Mouse (Mus musculus): Measurements from ENCODE around the gene Atp23.

Atp23 gene

DNA sequence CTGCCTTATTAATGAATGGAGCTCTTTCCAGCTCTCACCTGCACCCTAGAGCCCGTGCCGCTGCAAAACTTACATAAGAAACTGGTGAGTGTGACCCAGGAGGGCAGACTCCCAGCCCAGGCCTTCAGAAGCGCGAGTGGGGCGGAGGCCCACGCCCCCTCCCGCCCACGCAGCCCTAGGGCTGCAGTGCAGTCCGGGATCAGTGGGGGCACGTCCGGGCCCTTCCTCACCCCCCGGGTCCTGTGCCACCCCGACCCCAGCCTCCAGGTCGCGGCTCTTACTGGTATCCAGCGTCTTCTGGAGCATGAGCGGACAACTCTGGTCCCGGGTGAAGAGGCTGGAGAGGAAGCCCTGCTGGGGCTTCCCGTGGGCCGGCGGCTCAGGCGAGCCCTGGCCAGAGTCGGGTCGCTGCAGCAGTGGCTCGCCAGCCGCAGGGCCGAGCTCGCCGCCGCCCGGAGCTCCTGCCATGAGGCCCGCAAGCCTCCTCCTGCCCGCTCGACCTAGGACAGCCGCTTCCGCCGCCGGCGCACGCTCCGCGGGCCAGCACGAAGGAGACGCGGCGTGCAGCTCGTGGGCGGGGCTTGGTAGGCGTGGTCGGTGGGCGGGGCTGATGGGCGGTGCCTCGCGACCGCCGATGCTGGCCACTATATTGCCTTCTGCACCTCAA is at the start of gene Atp23:
TSS of gene Atp23 (minus strand) at position 535 of the 667 bp plus-strand sequence.
- DNase-seq = peak; percentile 95

DNA sequence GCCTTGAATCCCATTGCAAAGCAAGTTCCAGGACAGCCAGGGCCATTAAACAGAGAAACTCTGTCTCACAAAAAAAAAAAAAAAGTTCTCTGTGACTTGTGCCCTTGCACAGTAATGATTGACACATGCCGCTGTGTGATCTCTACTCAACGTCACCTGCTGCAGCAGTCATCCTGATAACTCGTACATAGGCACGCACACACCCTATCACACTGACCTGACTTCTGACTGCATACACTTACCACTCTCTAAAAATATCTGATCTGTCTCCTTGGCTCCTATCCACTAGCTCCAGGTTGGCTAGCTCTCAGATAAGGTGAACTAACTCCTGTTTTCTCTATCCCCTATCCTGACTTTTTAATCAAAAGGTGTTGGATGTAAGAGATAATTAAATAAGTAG is 49.4 kb upstream of the Atp23 start:
- DNase-seq = no peak

DNA sequence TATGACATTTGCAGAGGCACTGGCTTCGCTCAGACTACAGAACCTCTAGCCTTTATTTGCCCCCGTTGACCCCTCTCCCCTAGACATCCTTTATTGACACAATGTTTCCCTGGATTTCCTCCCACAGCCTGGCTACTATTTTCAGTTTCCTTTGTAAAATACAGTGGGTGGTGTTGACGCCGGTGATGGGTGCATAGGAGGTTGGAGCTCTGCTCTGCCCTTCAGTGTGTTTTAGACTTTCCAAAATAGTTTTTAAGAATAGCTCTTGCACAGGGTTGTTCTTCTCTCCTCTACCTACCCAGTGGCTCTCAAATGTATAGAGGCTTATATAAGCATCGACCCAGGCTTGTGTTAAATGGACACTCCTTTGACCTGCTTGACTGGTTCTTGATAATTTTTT is 48.7 kb upstream of the Atp23 start:
- DNase-seq = no peak

GRCm38 (mm10) chr10:126945531-126945930 is 44.4 kb upstream of the Atp23 start:
- no peak for DNase-seq

- no peak for DNase-seq
Observed at GRCm38 (mm10) chr10:126940949-126941348, 39.8 kb upstream of the Atp23 start.

DNA sequence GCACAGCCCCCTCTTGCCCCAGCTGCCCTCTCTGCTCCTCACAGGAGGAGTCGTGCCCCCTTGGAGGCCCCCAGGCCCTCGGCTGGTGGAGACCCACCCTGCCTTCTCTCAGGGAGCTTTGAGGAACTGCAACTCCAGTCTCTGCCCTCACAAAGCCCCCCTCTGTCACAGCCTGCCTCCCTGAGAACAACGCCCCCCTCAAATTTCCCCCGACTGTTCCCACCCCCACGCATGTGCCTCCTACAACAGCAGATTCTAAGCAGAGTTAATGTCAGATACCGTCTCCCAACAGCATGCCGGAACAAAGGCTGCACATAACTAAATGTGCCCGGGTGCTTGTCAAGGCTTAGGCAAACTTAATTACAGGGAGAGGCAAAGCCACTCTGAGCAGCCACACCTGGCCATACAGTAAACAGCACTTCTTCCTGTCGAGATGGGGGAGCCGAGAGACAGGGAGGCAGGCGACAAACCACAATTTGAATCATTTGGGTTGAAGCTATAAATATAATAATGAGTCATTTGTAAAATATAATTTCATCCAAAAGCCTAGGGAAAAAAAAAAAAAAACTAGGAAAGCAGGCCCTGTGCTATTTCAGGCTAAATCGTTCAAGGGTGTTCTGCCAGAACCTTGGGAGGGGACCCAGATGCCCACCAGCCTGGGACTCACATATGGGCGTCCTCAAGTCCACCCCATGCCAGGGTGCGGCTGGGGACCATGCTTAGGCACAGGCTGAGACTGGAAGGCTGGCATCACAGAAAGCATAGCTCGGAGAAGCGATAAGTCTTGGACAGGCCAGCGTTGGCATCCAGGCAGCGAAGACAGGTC is 34.6 kb upstream of the Atp23 start:
- no peak for DNase-seq

- no peak for DNase-seq
Observed at GRCm38 (mm10) chr10:126935121-126935520, 34.0 kb upstream of the Atp23 start.

- DNase-seq = no peak
Observed at GRCm38 (mm10) chr10:126934561-126934960, 33.4 kb upstream of the Atp23 start.

DNA sequence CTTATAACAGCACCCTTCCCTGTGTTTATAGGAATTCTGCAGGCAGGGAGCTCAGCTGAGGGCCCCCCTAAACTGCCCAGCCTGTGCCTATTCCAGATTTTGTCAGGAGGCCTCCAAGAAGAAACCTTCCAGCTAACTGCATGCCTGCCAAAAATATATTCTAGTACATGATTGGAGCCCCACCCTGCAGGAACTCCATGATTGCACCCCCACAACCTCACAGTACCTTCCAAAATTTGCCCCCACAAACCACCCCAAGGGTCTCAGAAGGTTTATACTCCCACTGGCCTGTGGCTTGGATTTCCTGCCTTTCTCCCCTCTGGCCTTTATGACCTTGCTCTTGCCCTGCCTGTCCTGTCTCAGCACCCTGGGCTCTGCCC is 30.6 kb upstream of the Atp23 start:
- no peak for DNase-seq

DNA sequence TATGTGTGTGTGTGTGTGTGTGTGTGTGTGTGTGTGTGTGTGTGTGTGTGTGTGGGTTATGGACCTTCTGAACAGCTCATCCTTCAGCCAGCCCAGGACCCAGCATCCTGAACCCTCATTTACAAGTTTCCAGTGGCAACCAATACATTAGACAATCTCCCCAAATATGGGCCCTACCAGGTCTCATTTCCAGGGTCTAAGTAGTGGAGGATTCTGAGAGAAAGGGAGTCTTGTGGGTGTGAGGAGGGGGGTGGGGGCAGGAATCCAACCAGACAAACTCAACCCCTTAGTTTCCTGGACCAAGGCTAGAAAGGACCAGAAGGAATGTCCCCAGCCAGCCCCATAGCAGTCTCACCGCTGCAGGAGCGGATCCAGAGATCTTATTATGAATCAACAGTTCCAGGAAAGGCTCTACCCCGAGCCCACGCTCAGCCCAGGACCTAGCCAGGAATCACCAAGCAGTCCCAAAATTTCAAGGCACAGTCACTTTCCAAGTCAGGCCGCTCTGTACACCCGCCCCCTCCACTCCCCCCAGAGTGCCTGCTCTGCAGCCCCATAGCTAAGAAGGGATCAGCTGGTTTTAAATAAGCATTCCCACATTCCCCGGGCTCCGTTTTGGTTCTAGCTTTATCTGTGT is 30.1 kb upstream of the Atp23 start:
- DNase-seq = no peak

GRCm38 (mm10) chr10:126930270-126931121 is 29.3 kb upstream of the Atp23 start:
- DNase-seq = no peak

DNA sequence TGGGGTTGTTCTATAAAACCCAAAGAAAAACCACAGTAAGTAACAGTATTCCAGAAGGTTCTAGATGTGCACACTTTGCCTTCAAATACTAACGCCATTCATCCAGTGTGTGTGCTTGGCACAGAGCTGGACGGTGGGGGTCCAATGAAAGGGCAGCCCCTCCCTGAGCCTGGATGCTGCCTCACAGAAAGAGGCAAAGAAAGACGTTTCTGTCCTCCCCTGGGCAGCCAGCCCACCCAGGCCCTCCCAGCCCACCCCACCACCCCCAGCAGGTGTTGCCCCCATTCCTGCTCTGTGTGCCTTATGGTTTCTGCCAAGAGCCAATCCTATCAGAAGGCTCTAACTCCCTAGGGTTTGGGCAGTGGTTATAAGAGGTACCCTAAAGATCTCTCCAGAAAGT is 28.4 kb upstream of the Atp23 start:
- no peak for DNase-seq

DNA sequence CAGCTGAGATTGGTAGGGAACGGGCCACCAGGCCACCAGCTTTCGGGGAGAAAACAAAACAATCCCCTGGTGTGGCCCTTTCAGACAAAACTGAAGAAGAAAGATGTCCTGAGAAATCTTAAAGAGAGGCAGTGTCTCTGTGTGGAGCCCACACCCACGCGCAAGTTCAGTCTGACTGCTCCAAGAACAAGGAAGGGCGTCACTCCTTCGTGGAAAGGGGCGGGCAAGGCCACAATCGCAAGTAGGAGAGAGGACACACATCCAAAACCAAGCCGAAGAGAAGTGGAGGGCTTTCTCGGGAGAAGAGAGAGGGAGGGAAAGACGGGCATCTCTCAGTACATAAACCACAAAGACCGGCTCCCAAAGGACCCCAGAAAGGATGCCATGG is 27.7 kb upstream of the Atp23 start:
- DNase-seq = no peak

- DNase-seq = peak; percentile 86
Observed at GRCm38 (mm10) chr10:126928011-126928818, 27.1 kb upstream of the Atp23 start.

GRCm38 (mm10) chr10:126927101-126927961 is 26.2 kb upstream of the Atp23 start:
- DNase-seq = peak; percentile 27

DNA sequence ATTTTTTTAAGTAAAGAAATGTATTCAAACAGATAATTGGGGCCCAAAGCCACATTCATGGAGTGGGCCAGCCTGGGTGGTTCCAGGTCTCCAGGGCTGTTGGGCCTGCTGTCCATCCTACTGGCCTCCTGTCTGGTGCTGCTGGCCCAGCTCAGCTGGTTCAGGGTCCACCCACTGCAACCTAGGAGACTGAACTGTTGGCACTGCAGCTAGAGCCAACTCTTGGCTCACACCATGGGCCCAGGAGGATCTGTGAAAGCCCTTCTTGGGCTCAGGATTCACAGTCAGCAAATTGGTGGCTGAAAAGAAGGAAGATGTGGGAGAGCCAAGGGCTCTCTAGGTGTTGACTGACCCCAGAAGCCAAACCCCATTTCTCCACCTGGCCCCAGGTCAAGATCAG is 24.2 kb upstream of the Atp23 start:
- DNase-seq = no peak

DNA sequence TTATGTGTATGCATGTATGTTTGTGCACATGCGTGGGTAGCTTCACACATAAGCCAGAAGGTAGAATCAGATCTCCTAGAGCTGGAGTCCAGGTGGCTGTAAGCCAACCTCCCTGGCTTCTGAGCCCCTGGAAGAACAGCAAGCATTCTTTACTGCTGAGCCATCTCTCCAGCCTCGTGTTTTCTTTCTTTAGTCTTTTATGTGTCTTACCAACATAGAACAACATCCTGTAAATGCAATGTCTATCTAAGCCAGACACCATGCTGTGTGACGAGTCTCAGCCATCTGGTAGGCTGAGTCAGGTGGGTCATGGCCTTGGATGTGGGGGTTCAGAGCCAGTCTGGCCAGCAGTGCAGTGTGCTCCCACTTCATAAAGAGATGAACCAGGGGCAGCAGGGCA is 22.9 kb upstream of the Atp23 start:
- DNase-seq = no peak

DNA sequence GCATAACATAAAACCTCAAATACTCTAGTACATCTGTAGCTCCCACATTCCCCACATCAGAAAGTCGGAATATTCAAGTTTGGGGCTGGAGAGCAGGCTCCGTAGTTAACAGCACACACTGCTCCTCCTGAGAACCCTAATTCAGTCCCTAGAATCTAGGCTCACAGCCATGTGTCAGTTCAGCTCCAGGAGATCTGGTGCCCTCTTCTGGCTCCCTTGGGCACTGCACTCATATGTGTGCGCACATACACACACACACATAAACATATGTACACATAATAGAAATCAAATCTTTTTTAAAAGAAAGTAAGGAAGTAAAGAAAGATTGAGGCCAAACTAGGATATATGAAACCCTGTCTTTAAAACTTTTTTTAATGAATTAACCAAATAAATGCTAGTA is 19.1 kb upstream of the Atp23 start:
- no peak for DNase-seq

GRCm38 (mm10) chr10:126919067-126919466 is 17.9 kb upstream of the Atp23 start:
- peak; percentile 93 for DNase-seq

DNA sequence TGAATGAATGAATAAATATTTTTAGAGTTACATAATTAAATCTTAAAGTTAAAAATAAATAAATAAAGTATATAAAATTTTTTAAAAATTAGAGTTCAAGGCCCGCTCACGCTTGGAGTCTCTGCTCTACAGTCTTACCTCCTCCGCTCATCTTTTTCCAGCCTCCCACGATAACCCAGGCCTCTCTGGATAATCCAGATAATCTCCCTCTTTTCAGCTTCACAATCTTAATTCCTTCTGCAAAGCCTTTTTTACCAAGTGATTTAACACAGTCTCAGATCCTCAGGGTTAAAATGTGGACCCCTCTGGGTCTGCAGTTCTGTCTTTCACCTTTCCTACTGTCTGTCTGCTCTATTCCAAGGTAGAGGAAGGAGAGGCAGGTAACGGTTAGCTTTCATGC is 13.1 kb upstream of the Atp23 start:
- DNase-seq = no peak

GRCm38 (mm10) chr10:126911479-126911878 is 10.3 kb upstream of the Atp23 start:
- no peak for DNase-seq
